Mouse (Mus musculus): Measurements from ENCODE around the gene Stim2. TPM values are rescaled to one million over a fixed set of nuclear protein-coding genes. Genes with fewer than 3 reads are reported as not detected.

Stim2 gene
- polyA plus RNA-seq, 1 experiment from 2014 or later = 23.0 TPM

- Histone ChIP-seq H3K27ac (ENCODE audit: low read depth, low read length) (no peak overlapping the region), H3K4me2 (ENCODE audit: low read length) (no peak overlapping the region), H3K4me1 (ENCODE audit: control insufficient read depth, insufficient read depth, low read depth, low read length) (peaks cover 3% of the 10 kb centered on the region), H3K27me3 (replicated peaks; ENCODE audit: control insufficient read depth, insufficient read depth, low read length) (no peaks in the 10 kb centered on the region), H3K4me3 (ENCODE audit: low read length) (no peak overlapping the region), H3K9me3 (ENCODE audit: control insufficient read depth, low read length) (no peaks in the 10 kb centered on the region), H3K9ac (ENCODE audit: low read depth, low read length) (no peak overlapping the region), H3K36me3 (ENCODE audit: control insufficient read depth, insufficient read depth, low read length) (no peaks in the 10 kb centered on the region)
- 97% methylated on average over 5 of the region's 5 CpGs for WGBS
- no peak for ATAC-seq
These were observed 73.0 kb downstream of the Stim2 start for GRCm38 (mm10) chr5:54071288-54071687.

GRCm38 (mm10) chr5:54071705-54072104 is 73.4 kb downstream of the Stim2 start:
- 91% methylated on average over 7 of the region's 7 CpGs for WGBS
- Histone ChIP-seq H3K36me3 (ENCODE audit: control insufficient read depth, insufficient read depth, low read length) (no peaks in the 10 kb centered on the region), H3K27ac (ENCODE audit: low read depth, low read length) (no peak overlapping the region), H3K9me3 (ENCODE audit: control insufficient read depth, low read length) (no peaks in the 10 kb centered on the region), H3K4me3 (ENCODE audit: low read length) (no peak overlapping the region), H3K4me2 (ENCODE audit: low read length) (no peak overlapping the region), H3K27me3 (replicated peaks; ENCODE audit: control insufficient read depth, insufficient read depth, low read length) (no peaks in the 10 kb centered on the region), H3K4me1 (ENCODE audit: control insufficient read depth, insufficient read depth, low read depth, low read length) (peaks cover 3% of the 10 kb centered on the region), H3K9ac (ENCODE audit: low read depth, low read length) (no peak overlapping the region)
- no peak for ATAC-seq

- H3K36me3 ChIP-seq (ENCODE audit: control insufficient read depth, insufficient read depth, low read length) = no peaks in the 10 kb centered on the region
- no peak overlapping the region for H3K27ac ChIP-seq (ENCODE audit: low read depth, low read length)
- H3K27me3 ChIP-seq (replicated peaks; ENCODE audit: control insufficient read depth, insufficient read depth, low read length) = no peaks in the 10 kb centered on the region
- H3K4me3 ChIP-seq (ENCODE audit: low read length) = no peak overlapping the region
- no peak overlapping the region for H3K9ac ChIP-seq (ENCODE audit: low read depth, low read length)
- ATAC-seq = peak; percentile 64; the same call in 1 of the 2 replicates
- 25% methylated on average over 1 of the region's 1 CpGs for WGBS
- no peaks in the 10 kb centered on the region for H3K9me3 ChIP-seq (ENCODE audit: control insufficient read depth, low read length)
- no peak overlapping the region for H3K4me2 ChIP-seq (ENCODE audit: low read length)
- H3K4me1 ChIP-seq (ENCODE audit: control insufficient read depth, insufficient read depth, low read depth, low read length) = peaks cover 3% of the 10 kb centered on the region
These were observed 75.0 kb downstream of the Stim2 start for GRCm38 (mm10) chr5:54073291-54073690.

GRCm38 (mm10) chr5:54079997-54080396 is 81.7 kb downstream of the Stim2 start:
- no peak overlapping the region for H3K27ac ChIP-seq (ENCODE audit: low read depth, low read length)
- no peak for ATAC-seq
- no peak overlapping the region for H3K4me3 ChIP-seq (ENCODE audit: low read length)
- no peaks in the 10 kb centered on the region for H3K9me3 ChIP-seq (ENCODE audit: control insufficient read depth, low read length)
- no peaks in the 10 kb centered on the region for H3K36me3 ChIP-seq (ENCODE audit: control insufficient read depth, insufficient read depth, low read length)
- no peaks in the 10 kb centered on the region for H3K27me3 ChIP-seq (replicated peaks; ENCODE audit: control insufficient read depth, insufficient read depth, low read length)
- H3K4me1 ChIP-seq (ENCODE audit: control insufficient read depth, insufficient read depth, low read depth, low read length) = no peaks in the 10 kb centered on the region
- H3K4me2 ChIP-seq (ENCODE audit: low read length) = no peak overlapping the region
- no peak overlapping the region for H3K9ac ChIP-seq (ENCODE audit: low read depth, low read length)
- 98% methylated on average over 1 of the region's 1 CpGs for WGBS

GRCm38 (mm10) chr5:54087912-54088311 is 89.6 kb downstream of the Stim2 start:
- Histone ChIP-seq H3K27ac (ENCODE audit: low read depth, low read length) (no peak overlapping the region), H3K4me1 (ENCODE audit: control insufficient read depth, insufficient read depth, low read depth, low read length) (no peaks in the 10 kb centered on the region), H3K9me3 (ENCODE audit: control insufficient read depth, low read length) (no peaks in the 10 kb centered on the region), H3K9ac (ENCODE audit: low read depth, low read length) (no peak overlapping the region), H3K27me3 (replicated peaks; ENCODE audit: control insufficient read depth, insufficient read depth, low read length) (no peaks in the 10 kb centered on the region), H3K4me2 (ENCODE audit: low read length) (no peak overlapping the region), H3K4me3 (ENCODE audit: low read length) (no peak overlapping the region), H3K36me3 (ENCODE audit: control insufficient read depth, insufficient read depth, low read length) (no peaks in the 10 kb centered on the region)
- 93% methylated on average over 3 of the region's 3 CpGs for WGBS
- no peak for ATAC-seq

- Histone ChIP-seq H3K4me1 (ENCODE audit: control insufficient read depth, insufficient read depth, low read depth, low read length) (peaks cover 7% of the 10 kb centered on the region; the same call in 1 of the 2 replicates), H3K27me3 (replicated peaks; ENCODE audit: control insufficient read depth, insufficient read depth, low read length) (no peaks in the 10 kb centered on the region), H3K9ac (ENCODE audit: low read depth, low read length) (no peak overlapping the region), H3K4me3 (ENCODE audit: low read length) (no peak overlapping the region), H3K9me3 (ENCODE audit: control insufficient read depth, low read length) (no peaks in the 10 kb centered on the region), H3K4me2 (ENCODE audit: low read length) (no peak overlapping the region), H3K27ac (ENCODE audit: low read depth, low read length) (no peak overlapping the region), H3K36me3 (ENCODE audit: control insufficient read depth, insufficient read depth, low read length) (no peaks in the 10 kb centered on the region)
- 79% methylated on average over 6 of the region's 6 CpGs for WGBS
- ATAC-seq = no peak
These were observed 99.9 kb downstream of the Stim2 start for GRCm38 (mm10) chr5:54098219-54098618.

- WGBS = 27% methylated on average over 3 of the region's 3 CpGs
- H3K27me3 ChIP-seq (replicated peaks; ENCODE audit: control insufficient read depth, insufficient read depth, low read length) = no peaks in the 10 kb centered on the region
- ATAC-seq = peak; percentile 88
- no peak overlapping the region for H3K4me3 ChIP-seq (ENCODE audit: low read length)
- no peak overlapping the region for H3K9ac ChIP-seq (ENCODE audit: low read depth, low read length)
- H3K9me3 ChIP-seq (ENCODE audit: control insufficient read depth, low read length) = no peaks in the 10 kb centered on the region
- no peak overlapping the region for H3K27ac ChIP-seq (ENCODE audit: low read depth, low read length)
- no peak overlapping the region for H3K4me2 ChIP-seq (ENCODE audit: low read length)
- H3K4me1 ChIP-seq (ENCODE audit: control insufficient read depth, insufficient read depth, low read depth, low read length) = peaks cover 7% of the 10 kb centered on the region; the same call in 1 of the 2 replicates
- no peaks in the 10 kb centered on the region for H3K36me3 ChIP-seq (ENCODE audit: control insufficient read depth, insufficient read depth, low read length)
These were observed 102.6 kb downstream of the Stim2 start for GRCm38 (mm10) chr5:54100916-54101315.

- peaks cover 7% of the 10 kb centered on the region; the same call in 1 of the 2 replicates for H3K4me1 ChIP-seq (ENCODE audit: control insufficient read depth, insufficient read depth, low read depth, low read length)
- H3K36me3 ChIP-seq (ENCODE audit: control insufficient read depth, insufficient read depth, low read length) = no peaks in the 10 kb centered on the region
- H3K9ac ChIP-seq (ENCODE audit: low read depth, low read length) = no peak overlapping the region
- no peak overlapping the region for H3K4me2 ChIP-seq (ENCODE audit: low read length)
- no peaks in the 10 kb centered on the region for H3K27me3 ChIP-seq (replicated peaks; ENCODE audit: control insufficient read depth, insufficient read depth, low read length)
- ATAC-seq = no peak; the same call in 1 of the 2 replicates
- no peaks in the 10 kb centered on the region for H3K9me3 ChIP-seq (ENCODE audit: control insufficient read depth, low read length)
- peak overlapping the region; percentile 54; the same call in 1 of the 2 replicates for H3K27ac ChIP-seq (ENCODE audit: low read depth, low read length)
- H3K4me3 ChIP-seq (ENCODE audit: low read length) = no peak overlapping the region
- 47% methylated on average over 5 of the region's 5 CpGs for WGBS
These were observed 103.0 kb downstream of the Stim2 start for GRCm38 (mm10) chr5:54101318-54101717.

GRCm38 (mm10) chr5:54101960-54102359 is 103.7 kb downstream of the Stim2 start:
- 56% methylated on average over 1 of the region's 1 CpGs for WGBS
- Histone ChIP-seq H3K9ac (ENCODE audit: low read depth, low read length) (no peak overlapping the region), H3K9me3 (ENCODE audit: control insufficient read depth, low read length) (no peaks in the 10 kb centered on the region), H3K4me3 (ENCODE audit: low read length) (no peak overlapping the region), H3K4me1 (ENCODE audit: control insufficient read depth, insufficient read depth, low read depth, low read length) (peaks cover 7% of the 10 kb centered on the region; the same call in 1 of the 2 replicates), H3K36me3 (ENCODE audit: control insufficient read depth, insufficient read depth, low read length) (no peaks in the 10 kb centered on the region), H3K27ac (ENCODE audit: low read depth, low read length) (no peak overlapping the region), H3K27me3 (replicated peaks; ENCODE audit: control insufficient read depth, insufficient read depth, low read length) (no peaks in the 10 kb centered on the region), H3K4me2 (ENCODE audit: low read length) (no peak overlapping the region)
- ATAC-seq = no peak

- Histone ChIP-seq H3K9me3 (ENCODE audit: control insufficient read depth, low read length) (no peaks in the 10 kb centered on the region), H3K4me1 (ENCODE audit: control insufficient read depth, insufficient read depth, low read depth, low read length) (no peaks in the 10 kb centered on the region), H3K27me3 (replicated peaks; ENCODE audit: control insufficient read depth, insufficient read depth, low read length) (no peaks in the 10 kb centered on the region), H3K36me3 (ENCODE audit: control insufficient read depth, insufficient read depth, low read length) (no peaks in the 10 kb centered on the region), H3K4me3 (ENCODE audit: low read length) (no peak overlapping the region), H3K4me2 (ENCODE audit: low read length) (no peak overlapping the region), H3K27ac (ENCODE audit: low read depth, low read length) (no peak overlapping the region), H3K9ac (ENCODE audit: low read depth, low read length) (no peak overlapping the region)
- 90% methylated on average over 4 of the region's 4 CpGs for whole genome bisulfite sequencing
- no peak for ATAC-seq
These were observed 108.4 kb downstream of the Stim2 start for GRCm38 (mm10) chr5:54106669-54107068.

Data from hindbrain, embryonic 16.5 days (tissue).